Mouse (Mus musculus): ENCODE results near the gene Tbx3. TPM values are rescaled to one million over a fixed set of nuclear protein-coding genes. Genes with fewer than 3 reads are reported as not detected.
A peak's percentile ranks its signal among the peaks of the same experiment; 100 is the strongest.

Gene Tbx3
- total and polyA plus RNA-seq, 2 experiments from 2014 or later: 3.2 to 5.4 TPM

DNA sequence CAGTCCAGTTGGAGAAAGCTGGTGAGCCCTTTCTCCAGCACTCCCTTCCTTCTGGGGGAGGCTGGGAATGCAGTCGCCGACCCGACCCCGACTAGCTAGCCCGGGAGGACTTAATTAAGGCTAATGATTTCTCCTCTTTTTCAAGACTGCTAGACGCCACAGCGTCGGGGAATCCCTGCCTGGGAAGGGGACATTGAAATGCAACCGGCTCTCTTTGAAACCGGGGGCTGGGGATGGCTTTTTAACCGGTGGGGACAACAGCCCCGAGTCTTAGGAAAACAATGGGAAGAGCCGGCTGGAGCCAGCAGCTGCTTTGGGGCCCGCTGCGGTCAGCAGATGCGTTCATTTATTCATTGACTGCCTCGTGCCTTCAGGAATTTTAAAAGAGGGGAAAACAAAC lies 36.0 kb downstream of the Tbx3 start:
- Histone ChIP-seq H3K4me3 (ENCODE audit: low read depth, low read length) (peak overlapping the region; percentile 11), H3K4me2 (ENCODE audit: low read depth, low read length) (peak overlapping the region; percentile 19; the same call in 1 of the 2 replicates), H3K36me3 (replicated peaks; ENCODE audit: control insufficient read depth, insufficient read depth, low read length) (no peaks in the 10 kb centered on the region), H3K4me1 (ENCODE audit: control insufficient read depth, insufficient read depth) (no peaks in the 10 kb centered on the region), H3K9ac (replicated peaks; ENCODE audit: low read depth, low read length) (no peak overlapping the region), H3K27ac (ENCODE audit: low read depth) (no peak overlapping the region), H3K27me3 (ENCODE audit: control insufficient read depth, insufficient read depth, low read length) (peaks cover 52% of the 10 kb centered on the region), H3K9me3 (replicated peaks; ENCODE audit: control insufficient read depth, low read length) (no peaks in the 10 kb centered on the region)
- TF ChIP-seq EP300 (IDR thresholded peaks at IDR 0.05; ENCODE audit: low read depth) (no peak), CTCF (IDR thresholded peaks at IDR 0.05; ENCODE audit: low read depth) (no peak)
- no peak for DNase-seq (ENCODE audit: low spot score)
- WGBS: 2% methylated on average over 17 of the region's 17 CpGs
- ATAC-seq (ENCODE audit: insufficient read depth, low read depth): no peak

DNA sequence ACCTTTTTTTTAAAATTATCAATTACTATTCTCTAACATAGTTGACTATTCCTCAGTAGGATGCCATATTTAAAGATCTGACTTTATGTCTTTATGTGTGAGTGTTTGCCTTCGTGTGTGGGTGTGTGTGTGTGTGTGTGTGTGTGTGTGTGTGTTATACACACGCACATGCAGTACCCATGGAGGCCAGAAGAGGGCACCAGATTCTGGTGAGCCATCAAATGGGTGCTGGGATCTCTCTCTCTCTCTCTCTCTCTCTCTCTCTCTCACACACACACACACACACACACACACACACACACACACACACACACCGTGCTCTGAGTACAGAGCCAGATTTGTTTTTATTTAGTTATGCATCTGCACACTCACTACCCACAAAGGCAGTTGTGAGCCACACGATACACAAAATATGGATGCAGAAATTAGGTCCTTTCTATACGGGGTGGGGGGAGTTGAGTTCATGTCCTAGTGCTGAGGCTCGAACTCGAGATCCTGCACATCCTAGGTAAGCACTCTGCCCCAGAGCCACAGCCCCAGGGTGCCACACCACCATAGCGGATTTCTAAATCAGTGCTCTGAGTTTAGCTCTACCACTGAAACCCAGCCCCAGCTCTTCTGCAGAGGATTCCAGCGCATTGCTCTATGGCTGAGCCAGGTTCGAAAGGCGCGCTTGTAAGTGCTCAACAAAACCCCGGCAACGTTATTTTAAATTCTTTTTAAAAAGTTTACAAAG lies 38.5 kb downstream of the Tbx3 start:
- Histone ChIP-seq H3K9ac (replicated peaks; ENCODE audit: low read depth, low read length) (no peak overlapping the region), H3K27me3 (ENCODE audit: control insufficient read depth, insufficient read depth, low read length) (peaks cover 44% of the 10 kb centered on the region), H3K27ac (ENCODE audit: low read depth) (no peak overlapping the region), H3K9me3 (replicated peaks; ENCODE audit: control insufficient read depth, low read length) (no peaks in the 10 kb centered on the region), H3K36me3 (replicated peaks; ENCODE audit: control insufficient read depth, insufficient read depth, low read length) (no peaks in the 10 kb centered on the region), H3K4me3 (ENCODE audit: low read depth, low read length) (no peak overlapping the region), H3K4me2 (ENCODE audit: low read depth, low read length) (no peak overlapping the region), H3K4me1 (ENCODE audit: control insufficient read depth, insufficient read depth) (no peaks in the 10 kb centered on the region)
- WGBS: 83% methylated on average over 14 of the region's 14 CpGs
- no peak for DNase-seq (ENCODE audit: low spot score)
- no peak for ATAC-seq (ENCODE audit: insufficient read depth, low read depth)
- no peak for TF ChIP-seq EP300 (IDR thresholded peaks at IDR 0.05; ENCODE audit: low read depth)
- TF ChIP-seq CTCF (IDR thresholded peaks at IDR 0.05; ENCODE audit: low read depth): no peak

DNA sequence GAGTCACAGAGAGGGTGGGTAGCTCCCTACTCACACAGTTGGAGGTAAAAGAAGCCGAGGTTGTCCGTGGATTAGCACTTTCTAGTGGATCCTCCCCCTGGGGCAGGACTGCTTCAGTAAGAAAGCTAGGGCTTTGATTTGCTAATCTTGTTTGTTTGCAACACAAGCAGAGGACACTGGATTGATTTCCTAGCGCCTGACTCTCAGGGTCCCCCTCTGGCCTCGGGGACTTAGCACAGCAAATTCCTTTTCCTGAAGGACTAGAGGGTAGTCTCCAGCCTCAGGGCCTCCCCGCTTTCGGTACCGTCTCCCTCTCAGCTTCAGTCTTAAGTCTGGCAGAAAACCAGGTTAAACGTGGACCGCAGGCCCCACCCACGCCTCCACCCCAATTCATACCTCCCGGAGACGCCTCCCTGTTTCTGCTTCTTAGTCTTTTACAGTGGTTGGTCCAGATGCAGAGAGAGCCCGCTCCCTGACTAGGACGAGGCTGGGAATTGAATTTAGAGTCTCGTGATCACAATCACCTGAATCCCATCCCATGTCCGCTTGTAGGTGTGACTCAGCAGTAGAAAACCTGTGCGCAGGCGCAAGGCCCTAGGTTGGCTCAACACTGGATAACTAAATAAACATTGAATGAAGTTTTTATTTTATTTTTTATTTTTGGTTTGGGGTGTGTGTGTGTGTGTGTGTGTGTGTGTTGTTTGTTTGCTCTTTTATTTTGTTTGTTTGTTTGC lies 39.5 kb downstream of the Tbx3 start:
- peaks cover 44% of the 10 kb centered on the region for H3K27me3 ChIP-seq (ENCODE audit: control insufficient read depth, insufficient read depth, low read length)
- TF ChIP-seq CTCF (IDR thresholded peaks at IDR 0.05; ENCODE audit: low read depth) (no peak), EP300 (IDR thresholded peaks at IDR 0.05; ENCODE audit: low read depth) (no peak)
- H3K4me2 ChIP-seq (ENCODE audit: low read depth, low read length): no peak overlapping the region
- H3K36me3 ChIP-seq (replicated peaks; ENCODE audit: control insufficient read depth, insufficient read depth, low read length): no peaks in the 10 kb centered on the region
- DNase-seq (ENCODE audit: low spot score) (no peak), ATAC-seq (ENCODE audit: insufficient read depth, low read depth) (no peak)
- no peaks in the 10 kb centered on the region for H3K4me1 ChIP-seq (ENCODE audit: control insufficient read depth, insufficient read depth)
- H3K9ac ChIP-seq (replicated peaks; ENCODE audit: low read depth, low read length): no peak overlapping the region
- no peaks in the 10 kb centered on the region for H3K9me3 ChIP-seq (replicated peaks; ENCODE audit: control insufficient read depth, low read length)
- no peak overlapping the region for H3K4me3 ChIP-seq (ENCODE audit: low read depth, low read length)
- no peak overlapping the region for H3K27ac ChIP-seq (ENCODE audit: low read depth)
- 32% methylated on average over 18 of the region's 18 CpGs for WGBS

DNA sequence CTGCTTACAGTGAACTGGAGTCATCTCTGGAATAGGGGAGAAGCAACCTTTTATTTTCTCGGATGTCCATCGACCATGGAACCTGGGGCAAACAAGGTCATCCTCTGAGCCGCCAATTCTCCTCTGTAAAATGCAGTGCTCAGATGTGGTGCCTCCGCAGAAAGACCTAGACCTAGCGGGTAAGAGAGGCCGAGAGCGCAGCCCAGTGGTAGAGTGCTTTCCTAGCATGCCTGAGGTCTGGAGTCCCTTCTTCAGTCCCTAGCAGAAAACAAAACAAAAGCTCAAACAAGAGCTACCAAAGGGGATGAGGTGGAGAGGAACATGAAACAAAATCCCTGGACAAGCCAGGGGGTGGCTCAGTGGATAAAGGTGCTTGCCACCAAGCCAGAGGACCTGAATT lies 40.3 kb downstream of the Tbx3 start:
- no peak overlapping the region for H3K4me2 ChIP-seq (ENCODE audit: low read depth, low read length)
- ATAC-seq (ENCODE audit: insufficient read depth, low read depth) (no peak), DNase-seq (ENCODE audit: low spot score) (no peak)
- no peak overlapping the region for H3K9ac ChIP-seq (replicated peaks; ENCODE audit: low read depth, low read length)
- 25% methylated on average over 7 of the region's 7 CpGs for WGBS
- H3K4me1 ChIP-seq (ENCODE audit: control insufficient read depth, insufficient read depth): no peaks in the 10 kb centered on the region
- H3K4me3 ChIP-seq (ENCODE audit: low read depth, low read length): no peak overlapping the region
- no peak overlapping the region for H3K27ac ChIP-seq (ENCODE audit: low read depth)
- TF ChIP-seq CTCF (IDR thresholded peaks at IDR 0.05; ENCODE audit: low read depth) (no peak; the same call in 1 of the 2 replicates), EP300 (IDR thresholded peaks at IDR 0.05; ENCODE audit: low read depth) (no peak)
- peaks cover 39% of the 10 kb centered on the region for H3K27me3 ChIP-seq (ENCODE audit: control insufficient read depth, insufficient read depth, low read length)
- no peaks in the 10 kb centered on the region for H3K36me3 ChIP-seq (replicated peaks; ENCODE audit: control insufficient read depth, insufficient read depth, low read length)
- H3K9me3 ChIP-seq (replicated peaks; ENCODE audit: control insufficient read depth, low read length): no peaks in the 10 kb centered on the region

DNA sequence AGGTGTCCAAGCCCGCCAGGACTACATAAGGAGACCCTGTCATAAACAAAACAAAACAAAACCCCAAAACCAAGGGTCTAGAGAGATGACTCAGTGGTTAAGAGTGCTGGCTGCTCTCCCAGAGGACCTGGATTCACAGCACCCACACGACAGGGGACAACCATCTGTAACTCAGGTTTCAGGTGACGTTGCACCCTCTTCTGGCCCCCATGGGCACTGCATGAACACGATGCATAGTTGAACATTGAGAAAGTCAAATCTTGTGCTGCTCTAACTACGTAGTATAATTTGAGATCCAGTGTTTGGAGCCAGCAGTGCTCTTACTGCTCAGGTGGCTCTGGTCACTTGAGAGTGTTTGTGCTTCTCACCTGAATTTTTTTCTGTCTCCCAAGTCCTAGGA lies 41.2 kb downstream of the Tbx3 start:
- ATAC-seq (ENCODE audit: insufficient read depth, low read depth) (no peak), DNase-seq (ENCODE audit: low spot score) (no peak)
- no peaks in the 10 kb centered on the region for H3K36me3 ChIP-seq (replicated peaks; ENCODE audit: control insufficient read depth, insufficient read depth, low read length)
- 87% methylated on average over 5 of the region's 5 CpGs for WGBS
- no peak overlapping the region for H3K27ac ChIP-seq (ENCODE audit: low read depth)
- H3K4me3 ChIP-seq (ENCODE audit: low read depth, low read length): no peak overlapping the region
- H3K4me2 ChIP-seq (ENCODE audit: low read depth, low read length): no peak overlapping the region
- TF ChIP-seq EP300 (IDR thresholded peaks at IDR 0.05; ENCODE audit: low read depth) (no peak), CTCF (IDR thresholded peaks at IDR 0.05; ENCODE audit: low read depth) (no peak)
- peaks cover 31% of the 10 kb centered on the region for H3K27me3 ChIP-seq (ENCODE audit: control insufficient read depth, insufficient read depth, low read length)
- no peaks in the 10 kb centered on the region for H3K4me1 ChIP-seq (ENCODE audit: control insufficient read depth, insufficient read depth)
- H3K9me3 ChIP-seq (replicated peaks; ENCODE audit: control insufficient read depth, low read length): no peaks in the 10 kb centered on the region
- no peak overlapping the region for H3K9ac ChIP-seq (replicated peaks; ENCODE audit: low read depth, low read length)

Data from heart, postnatal 0 days (tissue).